Mouse (Mus musculus): ENCODE results near the gene Mansc1.

DNA sequence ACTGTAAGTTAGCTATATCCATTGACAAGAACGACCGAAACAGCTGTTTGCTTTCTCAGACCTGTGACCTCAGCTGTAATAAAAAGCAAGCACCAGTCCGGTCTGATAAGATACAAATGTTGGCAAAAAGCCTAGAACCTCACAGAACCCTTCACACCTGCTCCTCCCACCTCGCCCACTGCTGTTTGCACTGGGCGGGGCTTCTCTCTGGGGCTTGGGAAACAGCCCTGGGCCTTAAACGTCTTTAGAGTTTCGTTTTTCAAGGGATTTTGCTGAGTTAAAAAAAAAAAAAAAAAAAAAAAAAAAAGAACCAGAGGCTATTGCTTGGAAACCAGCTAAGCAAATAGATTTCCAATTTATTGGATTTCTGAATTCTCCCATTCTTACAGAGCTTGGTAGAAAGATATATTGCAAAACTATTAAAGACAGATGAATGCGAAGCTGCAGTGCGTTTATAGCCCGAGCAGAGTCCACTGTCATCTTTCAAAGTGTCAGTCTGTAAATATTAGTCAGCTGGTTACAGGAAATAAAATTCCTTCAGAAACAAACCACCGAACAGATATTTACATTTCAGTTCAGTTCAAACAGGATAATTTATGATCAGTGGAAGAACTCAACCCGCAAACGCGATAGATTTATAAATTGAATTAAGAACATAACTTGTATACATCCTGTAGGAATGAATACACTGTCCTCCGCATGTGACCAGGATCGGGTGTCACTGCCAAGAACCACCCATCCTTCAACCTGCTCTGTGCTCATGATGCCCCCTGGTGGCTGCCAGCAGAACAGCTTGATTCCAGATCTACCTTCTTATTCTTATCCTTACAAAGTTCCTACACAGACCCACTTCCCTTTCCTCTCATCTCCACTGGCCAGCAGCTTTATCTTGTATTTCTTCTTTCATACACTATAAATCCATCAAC is 17.3 kb downstream of the Mansc1 start:
- peak; percentile 99 for TF ChIP-seq CTCF (IDR thresholded peaks at IDR 0.05; ENCODE audit: low read depth)
- peak; percentile 57 for TF ChIP-seq EP300 (IDR thresholded peaks at IDR 0.05; ENCODE audit: low read depth)
